In the genomic region with DNA sequence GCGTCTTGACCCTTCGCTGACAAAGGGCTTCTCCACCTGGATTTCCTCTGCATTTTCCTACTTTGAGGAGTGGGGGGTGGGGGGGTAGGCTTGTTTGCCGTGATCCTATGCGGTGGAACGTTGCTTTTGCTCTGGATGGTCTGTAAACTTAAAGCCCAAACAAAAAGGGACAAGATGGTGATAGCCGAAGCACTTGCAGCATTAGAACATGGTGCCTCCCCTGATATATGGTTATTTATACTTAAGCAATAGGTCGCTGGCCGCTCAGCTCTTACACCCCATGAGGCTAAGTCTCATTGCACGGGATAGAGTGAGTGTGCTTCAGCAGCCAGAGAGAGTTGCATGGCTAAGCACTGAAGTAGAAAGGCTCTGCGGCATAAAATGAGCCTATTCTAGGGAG, we compare ENCODE assay signal across 19 mouse cellular contexts. TPM values are rescaled to one million over a fixed set of nuclear protein-coding genes. Genes with fewer than 3 reads are reported as not detected.
"Had no signal": no experiment of that assay in that cellular context is flagged by ENCODE, and none has a peak within 500 bp of the region (broad histone marks: within the 10 kb centered on the region; RNA-seq: fewer than 3 reads in every experiment).

No protein-coding gene starts in this region.

RNA-seq across cellular contexts. Expression of a gene that starts 58.1 kb away (rescaled TPM):
- polyA plus RNA-seq: cortical plate, adult 2 months; embryonic facial prominence, embryonic 10.5 days; embryonic facial prominence, embryonic 11.5 days; embryonic facial prominence, embryonic 12.5 days; embryonic facial prominence, embryonic 13.5 days; embryonic facial prominence, embryonic 14.5 days; embryonic facial prominence, embryonic 15.5 days; erythroblast, embryonic 14.5 days; forebrain, embryonic 10.5 days; forebrain, embryonic 11.5 days; forebrain, embryonic 12.5 days; forebrain, embryonic 13.5 days; forebrain, embryonic 14.5 days; forebrain, embryonic 15.5 days; forebrain, embryonic 16.5 days; forebrain, postnatal 0 days; frontal cortex, adult 2 months; gonadal fat pad, adult 2 months; heart, adult 2 months had no signal
